Mouse (Mus musculus) heart, adult 8-10 months (tissue): ENCODE data around the gene Map3k6. TPM values are rescaled to one million over a fixed set of nuclear protein-coding genes. Genes with fewer than 3 reads are reported as not detected.

Experiments used
- DNase-seq: peaks from one replicate; pipeline ENCODE4 v3.0.0; 2022; ENCODE audit warnings: low spot score
- total RNA-seq, 4 experiments: library from RNA; stranded (reverse); gene quantifications; 2 replicates each; pipeline ENCODE4 v1.2.4; 2022

Gene Map3k6
- total RNA-seq, 4 experiments from 2014 or later, result 14.8 to 21.8 (median 16.3) TPM

DNA sequence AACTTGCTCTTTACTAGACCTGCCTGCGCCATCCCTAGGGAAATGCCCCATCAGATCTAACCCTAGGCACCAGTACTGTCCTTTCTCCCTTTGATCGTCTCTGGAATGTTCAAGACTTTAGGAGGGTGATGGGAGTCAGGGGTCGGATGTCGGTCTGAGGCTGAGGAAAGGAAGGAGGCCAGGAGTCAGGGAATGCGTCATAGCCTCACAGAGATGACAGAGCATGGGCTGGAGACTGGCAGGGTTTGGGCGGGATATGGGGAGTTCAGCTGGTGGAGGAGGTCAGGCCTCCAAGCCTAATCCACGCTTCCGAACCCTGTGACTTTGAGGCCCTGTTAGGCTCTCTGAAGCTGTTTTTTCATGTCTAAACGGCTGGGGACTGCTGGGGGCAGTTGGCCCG is 27.0 kb upstream of the Map3k6 start:
- DNase-seq, result no peak

DNA sequence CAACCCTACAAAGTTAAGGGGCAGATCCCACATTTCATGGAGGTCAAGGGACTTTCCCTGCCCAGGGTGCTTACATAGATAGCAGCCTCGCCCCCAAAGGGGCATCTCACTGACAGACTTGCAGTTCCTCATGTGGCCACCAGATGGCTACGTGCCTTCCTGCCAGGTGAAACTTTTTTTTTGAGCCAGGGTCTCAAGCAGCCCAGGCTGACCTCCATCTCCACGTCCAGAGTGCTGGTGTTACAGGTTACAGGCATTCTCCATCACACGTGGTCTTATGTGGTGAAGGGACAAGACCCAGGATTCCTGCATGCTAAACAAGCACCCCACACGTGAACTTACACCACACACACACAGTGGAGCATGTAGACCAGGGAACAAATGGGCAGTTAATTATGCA is 23.0 kb upstream of the Map3k6 start:
- peak; percentile 42 for DNase-seq

DNA sequence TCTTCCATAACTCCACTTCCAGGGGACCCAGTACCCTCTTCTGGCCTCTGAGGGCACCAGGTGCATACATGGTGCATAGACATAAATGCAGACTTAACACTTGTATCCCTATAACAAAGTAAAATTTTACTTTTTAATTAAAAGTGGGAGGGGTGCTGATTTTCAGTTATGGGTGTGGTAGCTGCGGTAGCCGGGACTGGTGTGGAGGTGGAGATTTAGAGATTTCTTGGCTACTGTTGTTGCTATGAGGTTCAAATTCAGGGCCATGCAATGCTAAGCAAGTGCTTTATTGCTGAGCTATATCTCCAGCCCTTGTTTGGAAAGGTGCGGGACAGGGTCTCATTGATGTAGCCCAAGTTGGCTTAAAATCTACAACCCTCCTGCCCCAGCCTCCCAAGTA is 21.9 kb upstream of the Map3k6 start:
- no peak for DNase-seq

DNA sequence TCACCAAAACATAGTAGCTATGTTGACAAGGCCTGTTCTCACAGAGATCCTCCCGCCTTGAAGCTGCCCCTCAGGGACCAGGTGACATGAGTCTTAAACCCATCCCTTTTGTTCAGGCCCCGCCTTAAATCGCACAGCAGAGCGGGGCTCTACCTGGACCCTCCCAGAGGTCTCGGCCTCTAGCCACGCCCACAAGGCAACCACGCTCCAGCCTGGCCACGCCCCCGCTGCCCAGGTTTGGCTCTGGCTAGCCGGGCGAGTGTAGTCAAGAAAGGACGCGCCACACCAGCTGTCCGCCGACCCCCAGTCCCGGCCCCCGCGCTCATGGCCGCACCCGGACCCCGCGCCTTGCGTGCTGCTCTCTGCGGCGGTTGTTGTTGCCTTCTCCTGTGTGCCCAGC is 20.0 kb upstream of the Map3k6 start:
- DNase-seq, result no peak

DNA sequence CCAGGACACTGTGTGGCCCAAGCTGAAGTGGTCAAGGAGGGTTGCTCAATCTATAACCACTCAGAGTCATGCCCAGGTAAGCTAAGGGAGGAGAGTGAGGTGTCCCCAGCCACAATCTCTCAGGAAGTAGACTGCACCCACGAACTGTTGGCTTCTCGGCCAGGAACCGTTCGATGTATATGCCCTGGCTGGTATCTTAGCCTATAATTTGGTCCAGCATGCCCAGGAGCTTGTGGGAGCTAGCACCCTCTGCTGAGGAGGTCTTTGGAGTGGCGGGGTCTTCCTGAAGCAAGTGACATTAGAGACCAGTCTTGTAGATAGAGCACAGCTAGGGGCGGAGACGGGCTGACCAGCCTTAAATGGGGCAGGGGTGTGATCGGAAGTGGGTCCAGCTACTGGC is 18.9 kb upstream of the Map3k6 start:
- no peak for DNase-seq

DNA sequence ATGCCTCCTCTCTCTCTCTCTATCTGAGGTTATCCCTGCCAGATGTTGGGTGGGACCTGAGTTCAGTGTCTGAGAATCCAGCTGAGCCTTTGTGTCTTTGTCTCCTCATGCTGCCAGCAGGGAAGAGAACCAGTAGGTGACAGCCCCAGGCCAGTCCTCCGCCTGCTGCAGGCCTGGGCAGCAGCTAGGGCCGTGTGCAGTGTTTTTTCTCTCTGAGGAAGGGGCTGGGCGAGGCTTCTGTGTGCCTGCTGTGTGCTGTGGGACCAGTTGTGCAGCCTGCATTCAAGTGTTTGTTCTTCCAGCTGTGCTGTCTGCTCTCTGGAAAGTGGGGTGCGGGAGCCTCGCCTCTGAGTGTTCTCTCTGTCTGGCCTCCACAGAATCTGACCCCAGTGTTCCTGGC is 16.7 kb upstream of the Map3k6 start:
- no peak for DNase-seq

DNA sequence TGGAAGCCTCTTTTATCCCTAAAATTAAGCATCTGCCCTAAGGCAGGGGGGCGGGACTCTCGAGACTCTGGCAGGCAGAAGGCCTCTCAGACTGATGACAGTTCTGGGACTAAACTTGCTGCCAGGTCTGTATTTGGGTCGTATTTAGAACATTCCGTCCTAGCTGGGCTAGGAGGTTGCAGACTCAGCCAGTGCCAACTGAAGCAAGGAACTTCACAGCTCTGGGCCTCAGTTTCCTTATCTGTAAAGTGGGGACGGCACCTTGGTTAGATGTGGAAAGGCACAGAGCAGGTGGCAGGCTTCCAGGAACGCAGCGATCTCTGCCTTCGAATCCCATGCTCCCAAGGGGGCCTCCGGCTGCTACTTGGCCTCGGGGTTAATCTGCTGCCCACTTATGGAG is 14.5 kb upstream of the Map3k6 start:
- DNase-seq, result peak; percentile 54

DNA sequence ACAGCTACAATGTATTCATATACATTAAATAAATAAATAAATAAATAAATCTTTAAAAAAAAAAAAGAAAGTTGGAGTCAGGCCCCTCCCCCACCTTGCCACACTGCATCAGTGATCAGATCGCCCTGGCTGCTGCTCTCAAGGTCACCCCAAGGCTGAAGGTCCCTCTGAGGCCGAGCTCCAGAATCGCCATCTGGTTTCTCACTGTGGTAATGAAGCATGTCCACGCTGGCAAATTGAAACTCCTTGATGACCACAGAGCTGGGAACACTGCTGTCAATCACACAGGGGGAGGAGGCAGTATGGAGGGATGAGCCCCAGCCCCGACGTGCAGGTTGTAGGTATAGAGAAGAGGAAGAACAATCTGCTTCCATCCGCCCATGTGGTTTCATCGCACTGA is 13.0 kb upstream of the Map3k6 start:
- DNase-seq, result no peak

DNA sequence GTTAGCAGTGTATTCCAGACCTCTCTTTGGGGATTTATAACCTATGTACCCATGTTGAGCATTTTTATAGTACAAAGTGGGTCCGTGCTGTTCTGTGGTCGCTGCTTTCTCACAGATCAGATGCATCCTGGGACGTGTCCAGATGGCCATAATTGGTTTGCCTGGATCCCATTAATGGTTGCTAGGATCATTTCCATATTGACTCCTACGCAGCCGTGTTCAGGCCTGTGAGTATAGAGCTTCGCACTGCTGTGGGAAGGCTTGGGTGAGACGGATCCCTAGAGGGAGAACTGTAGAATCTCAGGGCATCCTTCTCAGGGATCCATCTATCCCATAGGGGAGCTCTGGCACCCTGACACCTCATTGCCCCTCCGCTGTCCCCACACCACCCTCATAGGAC is 11.0 kb upstream of the Map3k6 start:
- DNase-seq, result no peak

DNA sequence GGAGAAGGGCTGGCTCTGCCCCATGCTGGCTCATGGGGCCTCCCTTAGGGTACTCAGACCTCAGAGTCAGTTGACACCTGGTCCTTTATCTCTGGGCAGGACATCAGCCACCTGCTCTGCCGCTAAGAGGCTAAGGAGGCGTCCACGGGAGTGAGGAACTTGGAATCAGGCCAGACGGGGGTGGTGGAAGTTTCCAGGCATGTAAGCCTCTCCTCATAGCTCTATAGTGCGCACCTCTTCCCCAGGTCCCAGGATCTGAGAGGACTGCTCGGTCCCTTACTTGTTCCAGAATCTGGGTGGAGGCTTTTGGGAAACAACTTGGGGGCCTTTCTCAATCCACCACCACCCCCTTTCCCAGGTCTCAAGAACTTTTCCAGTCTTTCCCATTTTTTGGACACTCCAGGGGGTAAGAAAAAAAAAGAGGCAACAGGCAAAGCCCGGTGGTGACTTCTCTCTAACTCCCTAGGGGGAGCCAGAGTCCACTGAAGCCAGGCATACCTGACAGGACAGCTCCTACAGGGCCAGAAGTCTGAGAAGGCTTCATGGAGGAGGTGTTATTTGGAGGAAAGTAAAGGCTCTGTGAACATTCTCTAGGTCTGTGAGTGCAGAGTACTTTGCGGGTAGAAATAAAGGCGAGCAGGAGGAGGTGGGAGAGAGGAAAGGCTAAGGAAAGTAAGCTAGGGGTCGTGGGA is 7.2 kb upstream of the Map3k6 start:
- peak; percentile 61 for DNase-seq

DNA sequence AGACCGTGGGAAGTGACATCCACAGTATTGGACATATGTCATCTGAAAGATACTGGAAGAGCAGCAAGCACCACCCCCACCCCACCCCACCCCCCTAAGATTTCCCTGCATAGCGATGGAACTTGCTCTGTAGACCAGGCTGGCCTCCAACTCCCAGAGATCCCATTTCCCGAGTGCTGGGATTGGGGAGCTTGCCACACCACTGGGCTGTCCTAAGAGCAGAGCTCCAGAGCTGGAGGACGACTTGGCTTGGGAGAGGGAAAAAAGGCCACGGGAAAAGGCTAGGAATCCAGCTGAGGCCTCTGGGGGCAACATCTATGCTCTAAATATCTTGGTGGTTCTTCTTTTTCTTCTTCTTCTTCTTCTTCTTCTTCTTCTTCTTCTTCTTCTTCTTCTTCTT is 5.8 kb upstream of the Map3k6 start:
- DNase-seq, result no peak

DNA sequence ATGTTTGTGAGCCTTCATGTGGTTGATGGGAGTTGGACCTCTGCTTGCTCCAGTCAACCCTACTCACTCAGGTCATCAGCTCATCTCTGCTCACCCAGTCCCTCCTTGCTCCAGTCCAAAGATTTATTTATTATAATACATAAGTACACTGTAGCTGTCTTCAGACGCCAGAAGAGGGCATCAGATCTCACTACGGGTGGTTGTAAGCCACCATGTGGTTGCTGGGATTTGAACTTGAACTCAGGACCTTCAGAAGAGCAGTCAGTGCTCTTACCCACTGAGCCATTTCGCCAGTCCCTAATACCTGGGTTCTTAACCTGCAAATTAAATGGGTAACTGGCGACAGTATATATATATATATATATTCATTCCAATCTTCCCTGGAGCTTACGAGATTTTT is 5.2 kb upstream of the Map3k6 start:
- DNase-seq, result no peak

DNA sequence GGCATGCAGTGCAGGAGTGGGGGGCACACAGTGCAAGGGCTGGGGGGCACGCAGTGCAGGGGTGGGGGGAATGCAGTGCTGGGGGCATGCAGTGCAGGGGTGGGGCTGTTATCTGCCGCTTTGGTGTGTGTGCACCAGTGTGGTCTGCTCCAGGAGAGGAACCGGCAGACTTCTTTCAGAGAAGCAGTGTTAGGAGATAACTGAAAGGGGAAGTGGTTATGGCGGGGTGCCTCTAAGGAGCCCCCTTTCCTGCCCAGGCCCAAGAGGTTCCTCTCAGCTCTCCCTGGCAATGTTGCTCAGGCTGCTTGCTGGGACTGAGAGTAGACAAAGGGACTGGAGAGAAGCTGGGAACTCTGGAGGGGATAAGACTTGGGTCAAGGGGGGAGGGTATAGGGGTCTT is 2.7 kb upstream of the Map3k6 start:
- no peak for DNase-seq

DNA sequence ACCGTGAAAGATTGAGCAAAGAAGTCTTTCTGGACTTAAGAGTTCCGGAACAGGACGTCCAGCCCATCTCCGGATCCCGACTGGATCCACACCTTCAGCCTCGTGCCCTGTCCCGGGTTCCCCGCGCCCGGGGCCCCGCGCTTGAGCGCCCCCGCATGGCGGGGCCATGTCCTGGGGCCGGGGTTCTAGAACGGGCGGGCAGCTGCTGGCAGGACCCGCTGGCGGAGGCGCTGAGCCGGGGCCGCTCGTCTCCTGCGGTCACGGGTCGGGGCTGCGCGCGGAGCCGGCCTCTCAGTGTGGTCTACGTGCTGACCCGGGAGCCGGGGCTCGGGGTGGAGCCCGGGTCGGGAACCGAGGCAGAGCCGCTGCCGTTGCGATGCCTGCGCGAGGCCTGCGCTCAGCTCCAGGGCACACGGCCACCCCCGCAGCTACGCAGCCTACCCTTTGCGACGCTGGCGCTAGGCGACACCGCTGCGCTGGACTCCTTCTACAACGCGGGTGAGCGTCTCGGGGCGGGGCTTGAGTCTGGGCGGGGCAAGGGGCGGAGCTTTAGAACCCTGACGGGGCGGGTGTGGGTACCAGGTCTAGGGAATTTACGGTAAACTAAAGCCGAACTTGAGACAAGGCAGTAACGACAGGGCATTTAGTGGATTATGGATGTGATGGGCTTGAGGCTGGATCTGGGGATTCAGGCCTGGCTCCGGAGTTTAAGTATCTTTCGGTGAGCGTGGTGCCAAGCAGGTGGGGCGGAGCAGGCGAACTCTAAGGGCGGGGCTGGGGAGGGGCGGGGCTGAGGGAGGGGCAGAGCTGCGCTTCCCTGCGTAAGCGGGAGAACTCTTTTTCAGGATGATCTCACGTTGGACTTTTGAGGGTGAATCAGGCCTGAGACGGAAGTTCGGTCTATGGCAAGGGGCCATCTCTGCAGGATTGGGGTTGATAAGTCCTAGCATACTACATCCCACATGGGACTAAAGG is 603 bp downstream of the Map3k6 start:
- peak; percentile 94 for DNase-seq

DNA sequence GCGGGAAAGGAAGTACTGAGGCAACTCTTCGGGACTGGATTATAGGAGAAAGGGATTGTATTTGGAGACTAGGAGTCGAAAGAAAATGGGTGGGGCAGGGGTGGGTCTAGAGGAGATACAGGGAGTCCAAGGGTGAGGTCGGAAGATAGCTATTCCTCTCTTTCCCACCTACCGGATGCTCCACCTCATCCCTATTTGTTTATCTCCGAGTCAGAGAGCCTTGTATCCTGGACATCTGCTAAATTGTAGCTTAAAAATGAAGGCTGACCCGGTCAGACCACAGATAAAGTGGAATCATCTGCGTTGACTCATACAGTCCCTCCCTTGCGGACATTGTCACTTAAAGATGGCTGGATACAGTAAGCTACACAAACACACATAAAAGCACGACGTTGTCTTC is 1.3 kb downstream of the Map3k6 start:
- DNase-seq, result no peak

DNA sequence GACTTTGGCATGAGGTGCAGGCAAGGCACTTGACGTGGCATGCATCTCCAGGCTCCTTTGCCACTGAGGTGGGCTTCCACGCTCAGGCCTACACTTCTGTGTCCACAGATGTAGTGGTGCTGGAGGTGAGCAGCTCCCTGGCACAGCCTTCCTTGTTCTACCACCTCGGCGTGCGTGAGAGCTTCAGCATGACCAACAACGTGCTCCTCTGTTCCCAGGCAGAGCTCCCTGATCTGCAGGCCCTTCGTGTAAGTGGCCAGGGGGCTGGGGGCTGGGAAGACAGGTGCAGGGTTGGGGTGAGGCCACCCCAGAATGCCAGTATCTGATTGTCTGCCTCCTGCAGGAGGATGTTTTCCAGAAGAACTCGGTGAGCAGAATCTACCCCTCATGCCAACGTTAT is 2.1 kb downstream of the Map3k6 start:
- DNase-seq, result no peak

DNA sequence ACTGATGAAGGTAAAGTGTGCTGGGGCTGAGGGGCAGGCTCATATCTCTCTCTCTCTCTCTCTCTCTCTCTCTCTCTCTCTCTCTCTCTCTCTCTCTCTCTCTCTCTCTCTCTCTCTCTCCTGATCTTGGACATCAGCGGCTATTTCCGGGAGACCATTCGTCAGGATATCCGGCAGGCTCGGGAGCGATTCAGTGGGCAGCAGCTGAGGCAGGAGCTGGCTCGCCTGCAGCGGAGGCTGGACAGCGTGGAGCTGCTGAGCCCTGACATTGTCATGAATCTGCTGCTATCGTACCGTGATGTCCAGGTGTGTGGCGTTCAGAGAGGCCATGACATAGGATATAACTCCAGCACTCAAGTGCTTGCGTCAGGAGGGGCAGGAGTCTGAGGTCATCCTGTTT is 2.9 kb downstream of the Map3k6 start:
- no peak for DNase-seq

DNA sequence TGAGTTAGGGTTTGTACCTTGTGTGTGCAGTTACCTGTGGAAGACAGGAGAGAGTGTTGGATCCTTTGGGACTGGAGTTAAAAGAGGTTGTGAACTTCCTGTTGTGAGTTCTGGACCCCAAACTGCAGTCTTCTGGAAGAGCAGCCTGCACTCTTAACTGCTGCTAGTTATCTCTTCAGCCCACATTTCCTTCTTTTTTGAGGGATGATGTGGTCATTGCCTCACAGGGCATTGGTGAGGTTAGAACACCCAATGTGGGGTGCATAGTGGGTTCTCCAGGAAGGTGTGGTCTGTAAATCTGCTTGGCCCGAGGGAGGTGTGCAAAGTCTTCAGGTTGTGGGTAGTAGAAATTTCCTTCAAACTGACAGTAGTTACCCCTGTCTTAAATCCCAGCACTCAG is 3.7 kb downstream of the Map3k6 start:
- DNase-seq, result no peak

DNA sequence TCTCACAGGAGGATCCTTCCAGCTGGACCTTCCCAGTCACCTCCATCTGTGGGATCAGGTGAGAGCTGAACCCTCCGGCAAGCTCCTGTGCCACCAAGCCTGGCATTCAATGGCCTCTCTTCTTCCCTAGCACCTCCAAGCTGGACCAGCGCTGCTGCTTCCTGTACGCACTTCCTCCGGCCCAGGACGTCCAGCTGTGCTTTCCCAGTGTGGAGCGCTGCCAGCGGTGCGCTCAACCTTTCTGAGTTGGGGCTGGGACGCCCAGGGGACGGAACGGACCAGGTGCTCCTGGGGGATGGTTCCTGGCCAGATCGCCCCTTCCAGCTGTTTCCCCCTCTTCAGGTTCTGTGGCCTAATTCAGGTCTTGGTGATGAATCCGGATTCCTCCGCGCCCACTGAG is 6.5 kb downstream of the Map3k6 start:
- peak; percentile 64 for DNase-seq

DNA sequence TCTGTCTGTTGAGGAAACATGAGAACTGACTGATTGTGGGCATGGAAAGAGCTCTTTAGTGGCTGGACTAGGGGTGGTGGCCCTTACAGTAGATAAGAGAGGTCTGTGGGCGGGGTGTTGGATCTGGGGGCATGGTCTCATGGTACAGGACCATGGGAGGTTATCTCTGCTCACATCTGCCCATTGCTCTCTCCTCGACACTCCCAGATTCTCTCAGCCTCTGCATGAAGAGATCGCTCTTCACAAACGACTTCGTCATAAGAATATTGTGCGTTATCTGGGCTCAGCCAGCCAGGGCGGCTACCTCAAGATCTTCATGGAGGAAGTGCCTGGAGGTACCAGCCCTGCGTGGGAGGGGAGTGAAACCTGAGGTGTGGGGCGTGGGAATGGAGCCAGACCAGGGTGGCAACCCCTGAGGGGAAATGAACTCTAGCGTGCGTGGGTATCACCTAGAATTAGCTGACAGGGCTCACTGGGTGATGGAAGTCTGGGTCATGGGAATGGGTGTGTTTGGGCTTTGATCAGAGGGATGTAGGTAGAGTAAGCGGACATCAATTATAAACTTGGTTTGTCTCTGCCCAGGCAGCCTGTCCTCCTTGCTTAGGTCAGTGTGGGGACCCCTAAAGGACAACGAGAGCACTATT is 7.3 kb downstream of the Map3k6 start:
- DNase-seq, result no peak

DNA sequence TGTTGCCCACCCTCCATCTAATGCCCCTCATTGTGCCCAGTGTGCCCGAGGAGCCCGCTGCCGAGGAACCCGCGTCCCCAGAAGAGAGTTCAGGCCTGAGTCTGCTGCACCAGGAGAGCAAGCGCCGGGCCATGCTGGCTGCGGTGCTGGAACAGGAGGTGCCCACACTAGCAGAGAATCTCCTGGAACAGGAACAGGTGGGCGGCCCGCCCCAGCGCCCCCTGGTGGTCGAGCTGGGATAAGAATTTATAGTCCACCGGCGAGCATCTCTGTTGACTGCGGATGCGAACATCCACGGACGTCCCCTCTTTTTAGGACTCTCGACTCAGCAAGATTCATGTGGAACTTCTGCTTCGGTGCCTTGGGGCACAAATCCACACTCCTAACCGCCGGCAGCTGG is 10.0 kb downstream of the Map3k6 start:
- DNase-seq, result peak; percentile 81

DNA sequence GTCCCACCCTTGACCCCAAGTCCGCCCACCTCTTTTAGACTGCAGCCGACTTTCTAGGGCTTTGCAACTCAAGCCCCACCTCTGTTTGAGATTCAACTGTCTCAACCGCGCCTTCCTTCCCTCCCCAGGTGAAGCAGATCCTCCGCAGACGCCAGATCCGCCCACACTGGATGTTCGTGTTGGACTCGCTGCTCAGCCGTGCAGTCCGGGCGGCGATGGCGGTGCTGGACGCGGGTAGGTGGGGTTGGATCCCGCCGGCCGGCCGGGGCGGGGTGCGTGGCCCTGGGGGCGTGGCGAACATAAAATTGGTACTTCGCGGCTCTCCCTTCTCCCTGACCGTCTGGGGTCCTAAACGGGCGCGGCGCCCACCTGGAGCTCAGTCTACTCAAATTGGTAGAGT is 10.6 kb downstream of the Map3k6 start:
- no peak for DNase-seq

DNA sequence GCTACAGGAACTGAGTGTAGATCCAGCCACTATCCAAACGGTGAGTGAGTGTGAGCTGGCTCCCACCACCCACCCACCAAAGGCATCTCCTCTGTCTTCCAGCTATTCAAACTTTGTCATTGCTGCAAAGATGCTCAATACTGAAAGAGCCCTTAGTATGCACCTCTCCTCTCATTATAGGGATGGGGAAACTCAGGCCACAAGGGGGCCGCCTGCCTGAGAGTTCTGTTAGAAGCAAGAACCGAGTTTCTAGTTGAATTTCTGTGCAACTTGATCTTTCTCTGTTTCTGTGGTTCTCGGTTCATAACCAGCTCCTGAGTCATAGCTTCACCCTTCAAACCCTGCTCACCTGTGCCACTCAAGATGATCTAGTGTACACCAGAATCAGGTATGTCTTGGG is 11.5 kb downstream of the Map3k6 start:
- DNase-seq, result no peak
